ENCODE assay signal across 8 mouse cellular contexts in the genomic region with DNA sequence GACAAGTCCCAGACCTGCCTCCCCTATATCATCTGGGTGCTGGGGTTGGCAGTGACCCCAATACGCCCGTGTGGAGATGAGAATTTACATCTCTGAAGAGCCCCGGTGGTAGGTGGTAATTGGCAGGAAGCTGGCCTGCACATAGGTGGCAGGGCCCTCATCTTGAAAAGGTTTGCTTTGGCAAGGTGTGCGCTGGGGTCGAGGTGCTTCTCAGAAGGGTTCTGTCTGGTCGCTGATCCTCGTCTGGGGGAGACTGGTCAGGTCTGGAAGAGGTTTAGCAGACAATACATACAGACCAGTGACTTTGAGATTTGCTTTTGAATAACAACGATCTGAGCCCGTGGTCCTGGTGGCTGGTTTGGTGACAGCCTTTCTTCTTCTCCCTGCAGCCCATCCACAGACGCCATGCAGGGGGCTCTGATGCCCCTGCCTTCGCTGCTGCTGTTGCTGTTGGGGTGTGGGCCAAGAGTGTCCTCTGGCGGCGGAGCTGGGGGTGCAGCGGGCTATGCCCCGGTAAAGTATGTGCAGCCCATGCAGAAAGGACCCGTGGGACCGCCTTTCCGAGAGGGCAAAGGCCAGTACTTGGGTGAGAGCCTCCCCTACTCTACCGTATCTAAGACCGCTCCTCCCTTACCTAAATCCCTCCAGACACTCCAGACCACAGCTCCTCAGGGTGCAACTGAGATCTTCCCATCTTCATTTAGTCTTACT. TPM values are rescaled to one million over a fixed set of nuclear protein-coding genes. Genes with fewer than 3 reads are reported as not detected.
DNase-seq lines count a peak whose midpoint lies in the region; ATAC-seq and TF ChIP-seq lines count a peak whose summit lies in the region.

No protein-coding gene starts in this region.

- no peak overlapping the region for H3K27ac ChIP-seq in heart, embryonic 10.5 days
- no peak overlapping the region for H3K27ac ChIP-seq in forebrain, embryonic 14.5 days (ENCODE audit: low read depth, low read length)
- peak overlapping the region; percentile 56; the same call in 1 of the 2 replicates for H3K27ac ChIP-seq in limb, embryonic 10.5 days

- no peak overlapping the region for H3K9ac ChIP-seq in forebrain, embryonic 14.5 days (ENCODE audit: low read length)

- no peaks in the 10 kb centered on the region for H3K79me2 ChIP-seq in myocyte (ENCODE audit: control insufficient read depth, insufficient read depth)

- 16% methylated on average over 20 of the region's 20 CpGs for WGBS in heart, embryonic 10.5 days
- WGBS in forebrain, embryonic 14.5 days, result 18% methylated on average over 20 of the region's 20 CpGs
- 13% methylated on average over 20 of the region's 20 CpGs for whole genome bisulfite sequencing in limb, embryonic 10.5 days

- H3K36me3 ChIP-seq in heart, embryonic 10.5 days, result peaks cover 2% of the 10 kb centered on the region; the same call in 1 of the 2 replicates
- no peaks in the 10 kb centered on the region for H3K36me3 ChIP-seq in forebrain, embryonic 14.5 days (ENCODE audit: control insufficient read depth, insufficient read depth, low read length)
- peaks cover 3% of the 10 kb centered on the region; the same call in 1 of the 2 replicates for H3K36me3 ChIP-seq in limb, embryonic 10.5 days
- no peaks in the 10 kb centered on the region for H3K36me3 ChIP-seq in myocyte (ENCODE audit: control insufficient read depth, insufficient read depth)

- peaks cover 15% of the 10 kb centered on the region; the same call in 1 of the 2 replicates for H3K27me3 ChIP-seq in heart, embryonic 10.5 days (ENCODE audit: insufficient read depth, poor library complexity, severe bottlenecking)
- H3K27me3 ChIP-seq in forebrain, embryonic 14.5 days (replicated peaks; ENCODE audit: control insufficient read depth, insufficient read depth, low read length), result no peaks in the 10 kb centered on the region
- peaks cover 10% of the 10 kb centered on the region; the same call in 1 of the 2 replicates for H3K27me3 ChIP-seq in limb, embryonic 10.5 days (ENCODE audit: low read depth, poor library complexity, severe bottlenecking)
- H3K27me3 ChIP-seq in myocyte (ENCODE audit: control insufficient read depth, insufficient read depth, insufficient read length), result no peaks in the 10 kb centered on the region

- H3K4me1 ChIP-seq in heart, embryonic 10.5 days, result peaks cover 25% of the 10 kb centered on the region; the same call in 1 of the 2 replicates
- no peaks in the 10 kb centered on the region for H3K4me1 ChIP-seq in forebrain, embryonic 14.5 days (ENCODE audit: control insufficient read depth, insufficient read depth, low read length)
- H3K4me1 ChIP-seq in limb, embryonic 10.5 days, result peaks cover 36% of the 10 kb centered on the region

- peak; percentile 70; the same call in 1 of the 2 replicates for ATAC-seq in forebrain, embryonic 14.5 days

- peak; percentile 73 for DNase-seq in heart, embryonic 10.5 days (ENCODE audit: low spot score)
- DNase-seq in heart, postnatal 25 days (ENCODE audit: low spot score), result no peak
- DNase-seq in ES-CJ7 (ENCODE audit: low read depth, low spot score) (peak; percentile 53), adipocyte (ENCODE audit: low spot score) (no peak)
- DNase-seq in forebrain, embryonic 14.5 days (ENCODE audit: low spot score), result no peak
- DNase-seq in limb, embryonic 10.5 days (ENCODE audit: low spot score), result no peak
- no peak for DNase-seq in adrenal gland, adult 8-10 months

- no peak for TF ChIP-seq POLR2A in myocyte (IDR thresholded peaks at IDR 0.05; ENCODE audit: insufficient read length, low read depth)

- 0 out of 2 replicates have a peak, but pooled peaks cover 3% of the 10 kb centered on the region for H3K9me3 ChIP-seq in heart, embryonic 10.5 days
- H3K9me3 ChIP-seq in forebrain, embryonic 14.5 days (replicated peaks; ENCODE audit: control insufficient read depth, low read length), result peaks cover 4% of the 10 kb centered on the region; the same call in 1 of the 2 replicates
- no peaks in the 10 kb centered on the region for H3K9me3 ChIP-seq in limb, embryonic 10.5 days (replicated peaks)

- no peak overlapping the region for H3ac ChIP-seq in myocyte (ENCODE audit: control insufficient read depth, insufficient read length)

- peak overlapping the region; percentile 48 for H3K4me3 ChIP-seq in heart, embryonic 10.5 days
- H3K4me3 ChIP-seq in forebrain, embryonic 14.5 days (ENCODE audit: low read depth, low read length), result peak overlapping the region; percentile 5; the same call in 1 of the 2 replicates
- H3K4me3 ChIP-seq in limb, embryonic 10.5 days, result peak overlapping the region; percentile 47
- H3K4me3 ChIP-seq in myocyte, result no peak overlapping the region

- peak overlapping the region; percentile 32 for H3K4me2 ChIP-seq in forebrain, embryonic 14.5 days (ENCODE audit: low read length)
- H3K4me2 ChIP-seq in myocyte (ENCODE audit: low read depth), result peak overlapping the region; percentile 73

- intact Hi-C loops in heart, postnatal 25 days (cut with DNase I), result loop anchor here (1.0 kb wide), 2 partner anchors 31 to 82 kb away; no protein-coding TSS in a partner anchor

TF ChIP-seq in myocyte, 11 proteins besides CTCF, POLR2A, EP300 and RAD21:
- no peak for TF ChIP-seq CEBPB (IDR thresholded peaks at IDR 0.05; ENCODE audit: insufficient read depth, poor library complexity, severe bottlenecking)
- no peak for TF ChIP-seq USF1 (IDR thresholded peaks at IDR 0.05; ENCODE audit: low read depth)
- TF ChIP-seq MYOD1 (IDR thresholded peaks at IDR 0.05; ENCODE audit: control insufficient read depth in 1 of 3, insufficient read length in 2 of 3, low read depth in 2 of 3), result no peak
- no peak for TF ChIP-seq E2F4 (IDR thresholded peaks at IDR 0.05; ENCODE audit: insufficient read depth)
- TF ChIP-seq TCF12 (IDR thresholded peaks at IDR 0.05; ENCODE audit: insufficient read depth, poor library complexity, severe bottlenecking), result no peak
- no peak for TF ChIP-seq MAX (IDR thresholded peaks at IDR 0.05; ENCODE audit: low read depth)
- TF ChIP-seq SRF (IDR thresholded peaks at IDR 0.05; ENCODE audit: control insufficient read depth, insufficient read length, low read depth), result no peak
- no peak for TF ChIP-seq MYOG (IDR thresholded peaks at IDR 0.05; ENCODE audit: control insufficient read depth in 1 of 3, insufficient read depth in 1 of 3, insufficient read length in 2 of 3, low read depth in 2 of 3)
- no peak for TF ChIP-seq REST (IDR thresholded peaks at IDR 0.05; ENCODE audit: insufficient read depth, insufficient read length)
- TF ChIP-seq TCF3 (IDR thresholded peaks at IDR 0.05; ENCODE audit: insufficient read length, low read depth), result no peak
- no peak for TF ChIP-seq POLR2AphosphoS2 (IDR thresholded peaks at IDR 0.05; ENCODE audit: insufficient read length, low read depth)

RNA-seq across cellular contexts. Expression of a gene that starts 12.1 kb away (rescaled TPM):
- 53.1 and 68.9 TPM in 2 replicates for polyA plus RNA-seq in heart, embryonic 10.5 days (2016; fragmentation: Nextera tagmentation; extraction: Ambion mirVana)
- 10 to 100 TPM; 11.4 to 11.9 TPM for total RNA-seq in heart, postnatal 25 days (2021)
- polyA plus RNA-seq in forebrain, embryonic 14.5 days (2014; fragmentation: Nextera tagmentation; extraction: Ambion mirVana), result 53.9 and 62.4 TPM in 2 replicates
- polyA plus RNA-seq in limb, embryonic 10.5 days (2016; fragmentation: Nextera tagmentation; extraction: Ambion mirVana), result 95.1 and 97.5 TPM in 2 replicates
- polyA plus RNA-seq in myocyte (2012; fragmentation: generic; extraction: Trizol), result 31.5 TPM
- total RNA-seq in adrenal gland, adult 8-10 months (2022), result 10 to 100 TPM; 35.8 to 37.8 (median 37.2) TPM

RNA-seq across cellular contexts. Expression of a gene that starts 16.1 kb away (rescaled TPM):
- 0.47 and 0.62 TPM in 2 replicates for polyA plus RNA-seq in heart, embryonic 10.5 days (2016; fragmentation: Nextera tagmentation; extraction: Ambion mirVana)
- under 1 TPM; 0.28 to 0.44 TPM for total RNA-seq in heart, postnatal 25 days (2021)
- 9.4 and 11.1 TPM in 2 replicates for polyA plus RNA-seq in forebrain, embryonic 14.5 days (2014; fragmentation: Nextera tagmentation; extraction: Ambion mirVana)
- 0.35 and 0.98 TPM in 2 replicates for polyA plus RNA-seq in limb, embryonic 10.5 days (2016; fragmentation: Nextera tagmentation; extraction: Ambion mirVana)
- 0.49 TPM for polyA plus RNA-seq in myocyte (2012; fragmentation: generic; extraction: Trizol)
- total RNA-seq in adrenal gland, adult 8-10 months (2022), result 1 to 10 TPM; 1.5 to 6.3 (median 5.2) TPM

RNA-seq across cellular contexts. Expression of a gene that starts 22.8 kb away (rescaled TPM):
- 3.3 and 3.7 TPM in 2 replicates for polyA plus RNA-seq in heart, embryonic 10.5 days (2016; fragmentation: Nextera tagmentation; extraction: Ambion mirVana)
- under 1 TPM; 0.75 to 0.81 TPM for total RNA-seq in heart, postnatal 25 days (2021)
- polyA plus RNA-seq in forebrain, embryonic 14.5 days (2014; fragmentation: Nextera tagmentation; extraction: Ambion mirVana), result 1.2 and 2.9 TPM in 2 replicates
- 0.65 and 1.4 TPM in 2 replicates for polyA plus RNA-seq in limb, embryonic 10.5 days (2016; fragmentation: Nextera tagmentation; extraction: Ambion mirVana)
- polyA plus RNA-seq in myocyte (2012; fragmentation: generic; extraction: Trizol), result 0.06 TPM
- 1 to 10 TPM; 3.5 to 4.6 (median 4.0) TPM for total RNA-seq in adrenal gland, adult 8-10 months (2022)

RNA-seq across cellular contexts. Expression of a gene that starts 47.2 kb away (rescaled TPM):
- polyA plus RNA-seq in heart, embryonic 10.5 days (2016; fragmentation: Nextera tagmentation; extraction: Ambion mirVana), result 74.9 and 86.4 TPM in 2 replicates
- total RNA-seq in heart, postnatal 25 days (2021), result 10 to 100 TPM; 43.2 to 47.1 TPM
- 36.9 and 39.3 TPM in 2 replicates for polyA plus RNA-seq in forebrain, embryonic 14.5 days (2014; fragmentation: Nextera tagmentation; extraction: Ambion mirVana)
- 83.1 and 95.3 TPM in 2 replicates for polyA plus RNA-seq in limb, embryonic 10.5 days (2016; fragmentation: Nextera tagmentation; extraction: Ambion mirVana)
- 84.1 TPM for polyA plus RNA-seq in myocyte (2012; fragmentation: generic; extraction: Trizol)
- 100 to 1,000 TPM in 1 of 4 experiments, 10 to 100 TPM in 3; 94.1 to 101 (median 96.2) TPM for total RNA-seq in adrenal gland, adult 8-10 months (2022)

RNA-seq across cellular contexts. Expression of a gene that starts 53.2 kb away (rescaled TPM):
- polyA plus RNA-seq in heart, embryonic 10.5 days (2016; fragmentation: Nextera tagmentation; extraction: Ambion mirVana), result 49.1 and 74.8 TPM in 2 replicates
- total RNA-seq in heart, postnatal 25 days (2021), result 100 to 1,000 TPM; 255 to 285 TPM
- polyA plus RNA-seq in forebrain, embryonic 14.5 days (2014; fragmentation: Nextera tagmentation; extraction: Ambion mirVana), result 54.8 and 67.8 TPM in 2 replicates
- 56.2 and 63.2 TPM in 2 replicates for polyA plus RNA-seq in limb, embryonic 10.5 days (2016; fragmentation: Nextera tagmentation; extraction: Ambion mirVana)
- 236 TPM for polyA plus RNA-seq in myocyte (2012; fragmentation: generic; extraction: Trizol)
- 10 to 100 TPM; 55.4 to 81.7 (median 66.8) TPM for total RNA-seq in adrenal gland, adult 8-10 months (2022)

Comparison
In these comparisons a context has a peak if more than half of its experiments do, and no peak if none do; other contexts are left out.
1. DNase-seq: peak in heart, embryonic 10.5 days (single experiment) and ES-CJ7 (single experiment); none in heart, postnatal 25 days (single experiment), forebrain, embryonic 14.5 days (single experiment), limb, embryonic 10.5 days (single experiment), adipocyte (single experiment) and adrenal gland, adult 8-10 months (single experiment).